Mouse (Mus musculus): Measurements from ENCODE around the gene Olfr452. TPM values are rescaled to one million over a fixed set of nuclear protein-coding genes. Genes with fewer than 3 reads are reported as not detected.

The Olfr452 gene
- not detected for polyA plus RNA-seq (2014; fragmentation: Illumina TruSeq; extraction: RNeasy Lipid Tissue Mini Kit (QIAGEN cat#74804); ENCODE audit: low read depth, low replicate concordance)

GRCm38 (mm10) chr6:42784793-42785192 is at the start of gene Olfr452:
Gene Olfr452, plus strand, starts transcription at chr6:42785093.

GRCm38 (mm10) chr6:42739071-42739470 is 45.8 kb upstream of the Olfr452 start, which contains the start of gene Olfr453:
Gene Olfr453, plus strand, starts transcription at chr6:42739371.

GRCm38 (mm10) chr6:42756104-42756503 is 28.8 kb upstream of the Olfr452 start, which contains the start of gene Olfr38:
Gene Olfr38, plus strand, starts transcription at chr6:42756404.

GRCm38 (mm10) chr6:42811639-42812038 is 26.7 kb downstream of the Olfr452 start, which contains the start of gene Olfr450:
Gene Olfr450, plus strand, starts transcription at chr6:42811939.

GRCm38 (mm10) chr6:42834084-42834483 is 49.2 kb downstream of the Olfr452 start, which contains the start of gene Olfr449:
Gene Olfr449, plus strand, starts transcription at chr6:42834384.

Other genes with a start within 250 kb of the Olfr452 start
- not detected for gene Olfr455, start 237.5 kb upstream of the Olfr452 start, polyA plus RNA-seq (2014; fragmentation: Illumina TruSeq; extraction: RNeasy Lipid Tissue Mini Kit (QIAGEN cat#74804); ENCODE audit: low read depth, low replicate concordance)
- gene Tcaf3, start 187.4 kb upstream of the Olfr452 start, polyA plus RNA-seq (2014; fragmentation: Illumina TruSeq; extraction: RNeasy Lipid Tissue Mini Kit (QIAGEN cat#74804); ENCODE audit: low read depth, low replicate concordance): not detected
- 2.6 TPM for gene Tcaf2, start 139.8 kb upstream of the Olfr452 start, polyA plus RNA-seq (2014; fragmentation: Illumina TruSeq; extraction: RNeasy Lipid Tissue Mini Kit (QIAGEN cat#74804); ENCODE audit: low read depth, low replicate concordance)
- gene Tcaf1, start 75.0 kb upstream of the Olfr452 start, polyA plus RNA-seq (2014; fragmentation: Illumina TruSeq; extraction: RNeasy Lipid Tissue Mini Kit (QIAGEN cat#74804); ENCODE audit: low read depth, low replicate concordance): 10.7 TPM
- gene Olfr453, start 45.7 kb upstream of the Olfr452 start, polyA plus RNA-seq (2014; fragmentation: Illumina TruSeq; extraction: RNeasy Lipid Tissue Mini Kit (QIAGEN cat#74804); ENCODE audit: low read depth, low replicate concordance): not detected
- gene Olfr38, start 28.7 kb upstream of the Olfr452 start, polyA plus RNA-seq (2014; fragmentation: Illumina TruSeq; extraction: RNeasy Lipid Tissue Mini Kit (QIAGEN cat#74804); ENCODE audit: low read depth, low replicate concordance): not detected
- gene Olfr450, start 26.8 kb downstream of the Olfr452 start, polyA plus RNA-seq (2014; fragmentation: Illumina TruSeq; extraction: RNeasy Lipid Tissue Mini Kit (QIAGEN cat#74804); ENCODE audit: low read depth, low replicate concordance): not detected
- not detected for gene Olfr449, start 49.3 kb downstream of the Olfr452 start, polyA plus RNA-seq (2014; fragmentation: Illumina TruSeq; extraction: RNeasy Lipid Tissue Mini Kit (QIAGEN cat#74804); ENCODE audit: low read depth, low replicate concordance)
- not detected for gene Olfr448, start 105.3 kb downstream of the Olfr452 start, polyA plus RNA-seq (2014; fragmentation: Illumina TruSeq; extraction: RNeasy Lipid Tissue Mini Kit (QIAGEN cat#74804); ENCODE audit: low read depth, low replicate concordance)
- gene Olfr447, start 123.8 kb downstream of the Olfr452 start, polyA plus RNA-seq (2014; fragmentation: Illumina TruSeq; extraction: RNeasy Lipid Tissue Mini Kit (QIAGEN cat#74804); ENCODE audit: low read depth, low replicate concordance): not detected
- gene Olfr446, start 136.3 kb downstream of the Olfr452 start, polyA plus RNA-seq (2014; fragmentation: Illumina TruSeq; extraction: RNeasy Lipid Tissue Mini Kit (QIAGEN cat#74804); ENCODE audit: low read depth, low replicate concordance): not detected
- gene Olfr444, start 164.0 kb downstream of the Olfr452 start, polyA plus RNA-seq (2014; fragmentation: Illumina TruSeq; extraction: RNeasy Lipid Tissue Mini Kit (QIAGEN cat#74804); ENCODE audit: low read depth, low replicate concordance): not detected

Measured in heart, adult 10 weeks (tissue).